Mouse (Mus musculus): ENCODE data around the gene Sh2d4b.

Gene Sh2d4b

GRCm38 (mm10) chr14:40893196-40893595 lies at the start of gene Sh2d4b:
Sh2d4b (minus strand) TSS chr14:40893266.
- DNase-seq, result no peak

GRCm38 (mm10) chr14:40942429-40942828 lies 49.4 kb upstream of the Sh2d4b start:
- DNase-seq, result no peak

GRCm38 (mm10) chr14:40938380-40938987 lies 45.4 kb upstream of the Sh2d4b start:
- no peak for DNase-seq

GRCm38 (mm10) chr14:40937052-40937451 lies 44.0 kb upstream of the Sh2d4b start:
- DNase-seq, result no peak

- DNase-seq, result peak in 1 of 2 experiments; percentile 24
Observed at GRCm38 (mm10) chr14:40935481-40935880, 42.4 kb upstream of the Sh2d4b start.

GRCm38 (mm10) chr14:40935054-40935453 lies 42.0 kb upstream of the Sh2d4b start:
- no peak for DNase-seq

GRCm38 (mm10) chr14:40933328-40933727 lies 40.3 kb upstream of the Sh2d4b start:
- DNase-seq, result no peak

GRCm38 (mm10) chr14:40932225-40932624 lies 39.2 kb upstream of the Sh2d4b start:
- DNase-seq, result peak in 1 of 2 experiments; percentile 53

GRCm38 (mm10) chr14:40931115-40931829 lies 38.2 kb upstream of the Sh2d4b start:
- peak in 1 of 2 experiments; percentile 42 for DNase-seq

- no peak for DNase-seq
Observed at GRCm38 (mm10) chr14:40929943-40930342, 36.9 kb upstream of the Sh2d4b start.

GRCm38 (mm10) chr14:40928897-40929296 lies 35.8 kb upstream of the Sh2d4b start:
- DNase-seq, result no peak

- peak in 1 of 2 experiments; percentile 42 for DNase-seq
Observed at GRCm38 (mm10) chr14:40927041-40927440, 34.0 kb upstream of the Sh2d4b start.

GRCm38 (mm10) chr14:40924378-40925113 lies 31.5 kb upstream of the Sh2d4b start:
- peak; percentile 31 to 50 for DNase-seq

- DNase-seq, result no peak
Observed at GRCm38 (mm10) chr14:40921241-40921640, 28.2 kb upstream of the Sh2d4b start.

- peak; percentile 15 to 17 for DNase-seq
Observed at GRCm38 (mm10) chr14:40919521-40919920, 26.5 kb upstream of the Sh2d4b start.

- DNase-seq, result no peak
Observed at GRCm38 (mm10) chr14:40918477-40918876, 25.4 kb upstream of the Sh2d4b start.

- DNase-seq, result peak; percentile 83 to 90
Observed at GRCm38 (mm10) chr14:40917632-40918031, 24.6 kb upstream of the Sh2d4b start.

GRCm38 (mm10) chr14:40916667-40917066 lies 23.6 kb upstream of the Sh2d4b start:
- no peak for DNase-seq

- DNase-seq, result no peak
Observed at GRCm38 (mm10) chr14:40915838-40916237, 22.8 kb upstream of the Sh2d4b start.

GRCm38 (mm10) chr14:40914701-40915100 lies 21.6 kb upstream of the Sh2d4b start:
- DNase-seq, result peak in 1 of 2 experiments; percentile 31

GRCm38 (mm10) chr14:40913709-40914108 lies 20.6 kb upstream of the Sh2d4b start:
- no peak for DNase-seq

GRCm38 (mm10) chr14:40911529-40911928 lies 18.5 kb upstream of the Sh2d4b start:
- DNase-seq, result no peak

- DNase-seq, result no peak
Observed at GRCm38 (mm10) chr14:40908763-40909162, 15.7 kb upstream of the Sh2d4b start.

GRCm38 (mm10) chr14:40906770-40907169 lies 13.7 kb upstream of the Sh2d4b start:
- no peak for DNase-seq

Data from lung, adult 18-20 months (tissue).